Mouse (Mus musculus) liver, embryonic 14.5 days (tissue): ENCODE measurements around the gene Dync1li1. TPM values are rescaled to one million over a fixed set of nuclear protein-coding genes. Genes with fewer than 3 reads are reported as not detected.

ENCODE experiments used
- ATAC-seq: fragments of 200-750 bp; cut with Nextera tagmentation; 2 replicates; pipeline ENCODE4 v1.8.0; 2017; ENCODE audit warnings: moderate number of reproducible peaks, mild to moderate bottlenecking, moderate library complexity; ENCODE audit not compliant: insufficient read depth
- DNase-seq, 3 experiments: peaks; one replicate each; pipeline ENCODE4 v3.0.0-alpha.2; 2012 to 2013; ENCODE audit warnings: low read depth in 3 of 3, low spot score in 3 of 3
- H3K27ac ChIP-seq: fragments of 300-500 bp; sonication (generic); 2 replicates; pipeline ENCODE4 v1.5.1; 2014; ENCODE audit warnings: moderate library complexity, mild to moderate bottlenecking, control low read depth, inconsistent platforms
- H3K27me3 ChIP-seq: fragments of 300-500 bp; sonication (generic); 2 replicates; pipeline ENCODE4 v1.6.1; 2014; ENCODE audit warnings: mild to moderate bottlenecking, low read length, moderate library complexity; ENCODE audit not compliant: control insufficient read depth, insufficient read depth
- H3K36me3 ChIP-seq: fragments of 300-500 bp; sonication (generic); replicated peaks from 2 replicates; pipeline ENCODE4 v1.6.1; 2014; ENCODE audit warnings: low read depth; ENCODE audit not compliant: control insufficient read depth, insufficient read depth
- H3K4me1 ChIP-seq, 2 experiments: fragments of 200-500 bp in 1 of 2; fragments of 300-500 bp in 1 of 2; sonication (generic) in 1 of 2; replicated peaks; 2 replicates each; pipeline ENCODE4 v1.6.1; 2012 to 2014; ENCODE audit warnings: antibody characterized with exemption in 1 of 2, inconsistent platforms in 1 of 2, low read length in 1 of 2; ENCODE audit not compliant: control insufficient read depth in 2 of 2, insufficient read depth in 2 of 2
- H3K4me2 ChIP-seq: fragments of 300-500 bp; sonication (generic); 2 replicates; pipeline ENCODE4 v1.6.1; 2014; ENCODE audit warnings: low read depth, mild to moderate bottlenecking, control low read depth, moderate library complexity
- H3K4me3 ChIP-seq, 2 experiments: fragments of 200-500 bp in 1 of 2; fragments of 300-500 bp in 1 of 2; sonication (generic) in 1 of 2; 2 replicates each; pipeline ENCODE4 v1.5.1; 2012 to 2014; ENCODE audit warnings: low read depth in 2 of 2, low read length in 2 of 2, mild to moderate bottlenecking in 2 of 2, control low read depth in 1 of 2, inconsistent platforms in 1 of 2, moderate library complexity in 1 of 2; ENCODE audit not compliant: insufficient read depth in 1 of 2
- H3K9ac ChIP-seq: fragments of 300-500 bp; sonication (generic); replicated peaks from 2 replicates; pipeline ENCODE4 v1.6.1; 2014; ENCODE audit warnings: mild to moderate bottlenecking, control low read depth, moderate library complexity
- H3K9me3 ChIP-seq: fragments of 300-500 bp; sonication (generic); 2 replicates; pipeline ENCODE4 v1.6.1; 2016; ENCODE audit warnings: low read length, mixed read lengths; ENCODE audit not compliant: control insufficient read depth
- CTCF ChIP-seq: IDR thresholded peaks from 2 replicates; pipeline ENCODE4 v1.5.1; 2016; ENCODE audit warnings: antibody characterized with exemption, low read depth, control low read depth
- EP300 ChIP-seq: IDR thresholded peaks from 2 replicates; pipeline ENCODE4 v1.6.1; 2016; ENCODE audit warnings: antibody characterized with exemption, low read depth
- WGBS: fragments of 180-500 bp; shearing (Covaris S2); extraction: QIAGEN DNeasy Blood & Tissue Kit; methylation state at CpG from one replicate; pipeline ENCODE4 v1.1.7; 2014; ENCODE audit not compliant: insufficient replicate concordance; 5-methylcytosine and 5-hydroxymethylcytosine counted together
- polyA plus RNA-seq, 2 experiments: library from polyadenylated mRNA; depleted of rRNA in 1 of 2; stranded (reverse) in 1 of 2; unstranded in 1 of 2; fragments of >200 nt; fragmentation: Nextera tagmentation in 1 of 2; extraction: Ambion mirVana in 1 of 2; gene quantifications; 2 replicates each; pipeline versions ENCODE4 v1.2.1 to v1.2.3; 2012 to 2014

Dync1li1 gene
- polyA plus RNA-seq, 2 experiments, result 10.3 to 10.8 TPM

- no peak overlapping the region for H3K27ac ChIP-seq
- no peaks in the 10 kb centered on the region for H3K9me3 ChIP-seq
- 59% methylated on average over 10 of the region's 10 CpGs for WGBS
- H3K4me3 ChIP-seq, result no peak overlapping the region
- H3K36me3 ChIP-seq, result no peaks in the 10 kb centered on the region
- ATAC-seq (no peak), DNase-seq (no peak)
- no peak for TF ChIP-seq EP300
- TF ChIP-seq CTCF, result no peak
- no peak overlapping the region for H3K4me2 ChIP-seq
- H3K27me3 ChIP-seq, result no peaks in the 10 kb centered on the region
- H3K9ac ChIP-seq, result no peak overlapping the region
- no peaks in the 10 kb centered on the region for H3K4me1 ChIP-seq
Measured at GRCm38 (mm10) chr9:114768066-114768465, 79.5 kb downstream of the Dync1li1 start.

DNA sequence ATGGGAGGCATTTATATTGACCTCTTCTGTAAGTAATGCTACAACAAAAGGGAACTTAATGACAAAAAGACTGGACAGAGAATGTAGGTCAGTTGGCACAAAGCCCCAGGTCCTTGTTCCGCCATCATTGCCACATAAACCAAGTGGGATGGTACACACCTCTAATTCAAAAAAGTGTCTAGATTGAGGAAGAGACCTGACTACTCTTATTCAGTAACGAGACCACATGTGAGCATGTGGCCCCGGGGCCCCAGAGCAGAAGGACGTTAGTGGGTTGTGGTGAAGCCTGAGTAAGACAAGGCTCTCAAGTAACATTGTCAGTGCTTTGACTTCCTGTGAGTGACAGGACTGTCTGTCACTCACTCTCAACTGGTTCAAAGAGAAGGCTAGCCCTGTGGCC, 81.6 kb downstream of the Dync1li1 start:
- TF ChIP-seq EP300 (no peak), CTCF (no peak)
- no peaks in the 10 kb centered on the region; a peak in 1 of 4 replicates for H3K4me1 ChIP-seq
- no peak overlapping the region for H3K4me3 ChIP-seq
- no peaks in the 10 kb centered on the region for H3K36me3 ChIP-seq
- H3K4me2 ChIP-seq, result no peak overlapping the region
- no peak overlapping the region for H3K9ac ChIP-seq
- ATAC-seq, result no peak
- H3K9me3 ChIP-seq, result no peaks in the 10 kb centered on the region
- H3K27me3 ChIP-seq, result no peaks in the 10 kb centered on the region
- DNase-seq, result no peak
- 32% methylated on average over 4 of the region's 4 CpGs for WGBS
- no peak overlapping the region for H3K27ac ChIP-seq

DNA sequence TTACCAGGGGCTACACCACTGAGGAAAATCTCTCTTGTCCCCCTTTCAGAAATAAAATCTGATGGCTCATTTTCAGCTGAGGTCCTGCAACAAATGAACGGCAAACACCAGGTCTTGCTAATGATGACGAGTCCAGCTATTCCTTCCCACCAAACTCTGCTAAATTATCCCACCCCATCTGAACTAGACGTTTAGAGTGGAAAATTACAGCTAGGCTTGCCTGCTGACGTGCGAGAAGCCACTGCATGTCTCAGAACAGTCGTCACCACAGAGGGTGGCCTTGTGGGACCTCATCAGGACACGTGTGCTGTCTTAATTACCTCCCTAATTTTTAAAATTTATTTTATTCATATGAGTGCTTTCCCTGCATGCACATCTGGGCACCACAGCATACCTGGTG, 83.0 kb downstream of the Dync1li1 start:
- WGBS, result 70% methylated on average over 7 of the region's 7 CpGs
- Histone ChIP-seq H3K4me1 (peaks cover 0 to 4% of the 10 kb centered on the region in 2 experiments; a peak in 1 of 4 replicates), H3K27ac (no peak overlapping the region), H3K9ac (no peak overlapping the region), H3K4me2 (no peak overlapping the region), H3K27me3 (no peaks in the 10 kb centered on the region), H3K36me3 (no peaks in the 10 kb centered on the region), H3K4me3 (no peak overlapping the region), H3K9me3 (no peaks in the 10 kb centered on the region)
- ATAC-seq (no peak), DNase-seq (no peak)
- TF ChIP-seq EP300, result no peak
- no peak for TF ChIP-seq CTCF

Other genes starting within 250 kb of the Dync1li1 start
- not detected in 2 replicates for gene Ccr4, start 183.9 kb upstream of the Dync1li1 start, polyA plus RNA-seq (2012; rRNA removed)
- gene Ccr4, start 183.9 kb upstream of the Dync1li1 start, polyA plus RNA-seq (2014; fragmentation: Nextera tagmentation; extraction: Ambion mirVana), result not detected in 2 replicates
- gene C130032M10Rik, start 173.1 kb upstream of the Dync1li1 start, polyA plus RNA-seq (2012; rRNA removed), result not detected in 2 replicates
- gene C130032M10Rik, start 173.1 kb upstream of the Dync1li1 start, polyA plus RNA-seq (2014; fragmentation: Nextera tagmentation; extraction: Ambion mirVana), result not detected in 2 replicates
- 0.61 and 0.74 TPM in 2 replicates for gene Trim71, start 124.4 kb upstream of the Dync1li1 start, polyA plus RNA-seq (2012; rRNA removed)
- gene Trim71, start 124.4 kb upstream of the Dync1li1 start, polyA plus RNA-seq (2014; fragmentation: Nextera tagmentation; extraction: Ambion mirVana), result 0.62 and 0.82 TPM in 2 replicates
- 16.3 and 20.7 TPM in 2 replicates for gene Cnot10, start 48.6 kb upstream of the Dync1li1 start, polyA plus RNA-seq (2012; rRNA removed)
- gene Cnot10, start 48.6 kb upstream of the Dync1li1 start, polyA plus RNA-seq (2014; fragmentation: Nextera tagmentation; extraction: Ambion mirVana), result 23.1 and 23.8 TPM in 2 replicates
- 8.7 and 10.8 TPM in 2 replicates for gene Cmtm6, start 42.3 kb downstream of the Dync1li1 start, polyA plus RNA-seq (2012; rRNA removed)
- 20.1 and 24.2 TPM in 2 replicates for gene Cmtm6, start 42.3 kb downstream of the Dync1li1 start, polyA plus RNA-seq (2014; fragmentation: Nextera tagmentation; extraction: Ambion mirVana)
- gene Cmtm7, start 93.1 kb downstream of the Dync1li1 start, polyA plus RNA-seq (2012; rRNA removed), result 36.7 and 52.9 TPM in 2 replicates
- 43.5 and 49.5 TPM in 2 replicates for gene Cmtm7, start 93.1 kb downstream of the Dync1li1 start, polyA plus RNA-seq (2014; fragmentation: Nextera tagmentation; extraction: Ambion mirVana)
- 16.2 and 21.9 TPM in 2 replicates for gene Cmtm8, start 155.4 kb downstream of the Dync1li1 start, polyA plus RNA-seq (2012; rRNA removed)
- gene Cmtm8, start 155.4 kb downstream of the Dync1li1 start, polyA plus RNA-seq (2014; fragmentation: Nextera tagmentation; extraction: Ambion mirVana), result 24.2 and 26.2 TPM in 2 replicates
- 3.9 and 4.6 TPM in 2 replicates for gene Gpd1l, start 245.2 kb downstream of the Dync1li1 start, polyA plus RNA-seq (2012; rRNA removed)
- gene Gpd1l, start 245.2 kb downstream of the Dync1li1 start, polyA plus RNA-seq (2014; fragmentation: Nextera tagmentation; extraction: Ambion mirVana), result 3.4 and 3.7 TPM in 2 replicates